Mouse (Mus musculus) cerebellum, postnatal 36 days (tissue): ENCODE results near the gene Angptl7.

Source experiments
- DNase-seq, 2 experiments: peaks; one replicate each; pipeline ENCODE4 v3.0.0; 2021 to 2022; ENCODE audit warnings: mixed read lengths in 2 of 2

The Angptl7 gene

GRCm38 (mm10) chr4:148500410-148500867 lies at the start of gene Angptl7:
Gene Angptl7, minus strand, starts transcription at chr4:148500460.
- DNase-seq: no peak

GRCm38 (mm10) chr4:148549106-148549505 lies 48.8 kb upstream of the Angptl7 start:
- DNase-seq: no peak

GRCm38 (mm10) chr4:148535876-148536275 lies 35.6 kb upstream of the Angptl7 start:
- peak; percentile 32 to 33 for DNase-seq

GRCm38 (mm10) chr4:148533613-148534328 lies 33.5 kb upstream of the Angptl7 start:
- DNase-seq: peak; percentile 52 to 61

- DNase-seq: no peak
Measured at GRCm38 (mm10) chr4:148532516-148532915, 32.3 kb upstream of the Angptl7 start.

GRCm38 (mm10) chr4:148531341-148531740 lies 31.1 kb upstream of the Angptl7 start:
- peak in 1 of 2 experiments; percentile 45 for DNase-seq

GRCm38 (mm10) chr4:148530778-148531177 lies 30.5 kb upstream of the Angptl7 start:
- no peak for DNase-seq

GRCm38 (mm10) chr4:148530351-148530750 lies 30.1 kb upstream of the Angptl7 start:
- DNase-seq: no peak

GRCm38 (mm10) chr4:148527158-148527910 lies 27.1 kb upstream of the Angptl7 start:
- DNase-seq: no peak

GRCm38 (mm10) chr4:148523538-148523937 lies 23.3 kb upstream of the Angptl7 start:
- no peak for DNase-seq

GRCm38 (mm10) chr4:148518235-148518795 lies 18.1 kb upstream of the Angptl7 start:
- no peak for DNase-seq

- DNase-seq: no peak
Measured at GRCm38 (mm10) chr4:148517809-148518208, 17.5 kb upstream of the Angptl7 start.

- no peak for DNase-seq
Measured at GRCm38 (mm10) chr4:148515313-148515712, 15.1 kb upstream of the Angptl7 start.

GRCm38 (mm10) chr4:148513021-148513559 lies 12.8 kb upstream of the Angptl7 start:
- DNase-seq: no peak

- no peak for DNase-seq
Measured at GRCm38 (mm10) chr4:148511334-148511733, 11.1 kb upstream of the Angptl7 start.

- DNase-seq: no peak
Measured at GRCm38 (mm10) chr4:148510691-148511090, 10.4 kb upstream of the Angptl7 start.

GRCm38 (mm10) chr4:148509450-148510084 lies 9.3 kb upstream of the Angptl7 start:
- DNase-seq: no peak

GRCm38 (mm10) chr4:148508084-148508849 lies 8.0 kb upstream of the Angptl7 start:
- DNase-seq: no peak

GRCm38 (mm10) chr4:148507585-148507984 lies 7.3 kb upstream of the Angptl7 start:
- DNase-seq: no peak

- peak; percentile 56 to 57 for DNase-seq
Measured at GRCm38 (mm10) chr4:148504497-148504959, 4.3 kb upstream of the Angptl7 start.

- peak; percentile 77 to 78 for DNase-seq
Measured at GRCm38 (mm10) chr4:148495874-148496689, 4.2 kb downstream of the Angptl7 start.
